Mouse (Mus musculus): Measurements from ENCODE around the gene Pramef25.
"Not testable (repeated sequence)": the region's sequence is repeated elsewhere in the genome, so short reads cannot be mapped to it uniquely, and the experiment has no call there.

Gene Pramef25

DNA sequence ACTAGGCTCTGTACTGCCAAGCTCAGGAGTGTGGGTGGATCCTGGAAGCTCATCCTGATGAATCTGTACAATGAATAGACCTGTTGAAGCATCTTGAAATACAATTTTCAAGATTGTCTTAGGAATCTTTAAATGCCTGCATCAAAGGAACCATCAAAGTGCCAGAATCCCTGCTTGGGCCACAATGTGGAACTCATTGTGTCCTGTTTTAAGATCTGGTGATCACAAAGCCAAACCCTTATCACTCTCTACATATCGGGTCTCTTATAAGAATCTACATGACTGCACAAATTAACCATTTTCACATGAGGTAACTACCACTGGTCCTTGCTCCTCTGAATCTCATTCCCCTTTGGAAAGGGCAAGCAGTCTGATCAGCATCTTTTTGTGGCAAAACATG is at the start of gene Pramef25:
Pramef25 (minus strand) TSS at position 101 of the 400 bp plus-strand sequence.
- not testable (repeated sequence) for DNase-seq

- not testable (repeated sequence) for DNase-seq
These were observed 43.5 kb upstream of the Pramef25 start, which contains the start of gene Pramef17 for GRCm38 (mm10) chr4:143994269-143994668. Gene Pramef17, minus strand, starts transcription at chr4:143994369.

DNA sequence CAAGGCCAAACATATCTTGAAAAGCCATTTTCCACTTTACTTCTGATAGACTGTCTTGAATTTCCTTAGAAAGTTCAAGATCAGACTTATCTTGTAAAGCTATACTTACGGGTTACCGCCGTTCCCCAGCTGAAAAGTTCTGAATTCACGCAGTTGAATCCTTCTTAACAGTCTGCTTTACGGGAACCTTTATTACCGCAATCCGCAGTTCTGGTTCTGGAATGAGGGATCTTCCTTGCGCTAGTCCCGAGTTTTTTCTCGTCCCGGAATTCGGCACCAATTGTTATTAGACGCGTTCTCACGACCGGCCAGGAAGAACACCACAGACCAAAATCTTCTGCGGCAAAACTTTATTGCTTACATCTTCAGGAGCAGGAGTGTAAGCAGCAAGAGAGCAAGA is 37.3 kb upstream of the Pramef25 start:
- DNase-seq: peak; percentile 39 to 66

DNA sequence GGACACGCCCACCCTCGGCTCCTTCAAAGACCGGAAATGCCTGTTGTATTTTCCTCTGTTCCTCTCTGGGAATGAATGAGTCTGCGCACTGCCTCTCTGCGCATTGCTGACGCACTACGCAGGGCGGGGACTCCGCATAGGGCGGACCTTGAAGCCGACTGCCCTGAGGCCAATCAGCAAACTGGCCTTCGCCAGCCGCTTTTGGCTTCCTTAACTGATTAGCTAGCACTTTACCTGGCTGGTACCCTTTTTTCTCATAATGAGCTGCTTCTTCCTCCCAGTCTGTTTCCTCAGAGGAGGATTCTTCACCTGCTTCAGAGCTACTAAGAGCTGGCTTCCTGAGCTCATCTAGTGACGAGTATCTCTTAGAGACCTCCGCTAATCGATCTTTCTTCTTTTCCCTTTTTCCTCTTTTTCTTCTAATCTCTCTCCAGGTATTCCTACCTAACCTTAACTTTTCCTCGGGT is 36.7 kb upstream of the Pramef25 start:
- DNase-seq: peak; percentile 52 to 57

GRCm38 (mm10) chr4:143985733-143986132 is 34.9 kb upstream of the Pramef25 start:
- DNase-seq: peak; percentile 31 to 52

- DNase-seq: peak; percentile 21 to 34
These were observed 34.3 kb upstream of the Pramef25 start for GRCm38 (mm10) chr4:143985165-143985564.

GRCm38 (mm10) chr4:143983446-143983845 is 32.6 kb upstream of the Pramef25 start:
- not testable (repeated sequence) for DNase-seq

DNA sequence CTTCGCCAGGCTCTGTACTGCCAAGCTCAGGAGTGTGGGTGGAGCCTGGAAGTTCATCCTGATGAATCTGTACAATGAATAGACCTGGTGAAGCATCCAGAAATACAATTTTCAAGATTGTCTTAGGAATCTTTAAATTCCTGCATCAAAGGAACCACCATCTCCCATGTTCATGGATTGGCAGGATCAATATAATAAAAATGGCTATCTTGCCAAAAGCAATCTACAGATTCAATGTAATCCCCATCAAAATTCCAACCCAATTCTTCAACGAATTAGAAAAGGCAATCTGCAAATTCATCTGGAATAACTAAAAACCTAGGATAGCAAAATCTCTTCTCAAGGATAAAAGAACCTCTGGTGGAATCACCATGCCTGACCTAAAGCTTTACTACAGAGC is 16.0 kb upstream of the Pramef25 start, which contains the start of gene Gm13101:
Gm13101 (minus strand) TSS at position 101 of the 400 bp plus-strand sequence.
- DNase-seq: not testable (repeated sequence)

DNA sequence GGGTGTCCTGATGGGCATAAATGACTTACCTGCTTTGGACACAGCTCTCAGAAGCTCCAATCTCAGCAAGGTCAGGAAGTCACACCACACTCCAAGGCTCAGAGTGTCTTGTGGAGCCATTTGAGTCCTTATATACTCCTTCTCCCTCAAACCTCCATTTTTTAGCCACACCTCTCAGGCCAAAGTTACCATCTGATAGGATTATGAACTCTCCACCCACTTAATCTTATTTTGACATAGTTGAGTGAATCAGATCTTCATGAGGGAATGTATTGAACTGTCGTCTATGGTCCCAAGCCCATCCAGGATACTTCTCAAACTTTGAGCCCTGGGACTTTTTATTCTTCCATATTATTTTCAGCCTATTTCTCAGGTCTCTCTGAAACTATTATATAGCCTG is 50.5 kb downstream of the Pramef25 start, which contains the start of gene Pramef6:
Pramef6 (minus strand) TSS at position 101 of the 400 bp plus-strand sequence.
- DNase-seq: not testable (repeated sequence)
